Mouse (Mus musculus) thymus, postnatal 36 days (tissue): ENCODE data around the gene Csnk1g2.

Experiments used
- DNase-seq, 2 experiments: peaks; one replicate each; pipeline ENCODE4 v3.0.0; 2022; ENCODE audit warnings: mixed read lengths in 2 of 2

The Csnk1g2 gene

DNA sequence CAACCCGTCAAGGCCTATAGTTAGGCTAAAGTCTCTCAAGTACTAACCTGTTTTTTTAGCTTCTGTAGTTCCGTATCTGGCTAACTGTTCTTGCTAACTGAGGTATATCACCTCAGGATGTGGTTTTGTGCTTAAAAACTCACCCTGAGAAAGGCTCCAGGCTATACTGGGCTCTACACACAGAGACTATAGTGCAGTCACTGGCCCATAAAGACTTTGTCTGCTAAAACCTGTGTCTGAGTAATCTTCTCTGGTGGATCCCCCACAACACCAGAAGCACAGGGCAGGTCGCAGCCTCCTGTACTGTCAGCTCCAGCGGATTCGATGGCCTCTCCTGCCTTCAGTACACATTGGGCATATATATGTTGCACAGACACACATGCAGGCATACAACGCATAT, 59.4 kb downstream of the Csnk1g2 start:
- DNase-seq, result peak; percentile 37 to 43

DNA sequence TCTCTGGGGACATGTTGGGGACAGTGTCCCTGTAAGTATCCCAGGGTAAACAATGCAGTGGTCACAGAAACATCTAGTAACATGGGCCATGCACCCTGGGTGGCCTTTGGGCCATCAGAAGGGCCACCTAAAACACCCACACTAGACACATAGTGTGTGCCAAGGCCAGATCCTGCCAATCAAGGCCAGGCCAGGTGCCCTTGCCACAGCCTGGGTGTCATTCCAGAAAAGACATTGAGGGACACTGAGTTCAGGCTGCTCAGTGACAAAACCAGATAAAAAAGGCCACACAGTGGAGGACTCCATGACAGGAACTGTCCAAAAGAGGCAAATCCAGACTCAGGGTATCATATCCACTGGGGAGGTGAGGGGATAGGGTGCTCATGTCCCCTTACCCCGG, 61.0 kb downstream of the Csnk1g2 start:
- no peak for DNase-seq

DNA sequence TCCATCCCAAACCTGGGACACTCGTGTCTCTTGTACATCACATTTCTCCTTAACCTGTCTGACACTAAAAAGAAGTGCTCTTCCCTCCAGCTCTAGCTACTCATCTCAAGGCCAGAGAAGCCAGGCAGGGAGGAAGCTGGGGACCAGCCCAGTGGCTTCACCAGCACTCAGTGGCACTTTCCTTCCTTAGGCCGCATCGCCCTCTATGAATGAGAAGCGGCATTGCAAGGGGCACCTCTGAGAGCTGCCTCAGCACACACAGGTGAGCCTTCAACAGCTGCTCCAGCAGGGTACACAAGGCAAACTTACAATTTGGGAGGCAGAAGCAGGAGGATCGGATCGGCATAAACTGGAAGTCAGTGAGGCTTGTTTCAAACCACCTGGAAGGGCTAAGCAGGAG, 61.6 kb downstream of the Csnk1g2 start:
- peak; percentile 84 for DNase-seq

GRCm38 (mm10) chr10:80684984-80685383, 62.3 kb downstream of the Csnk1g2 start:
- no peak for DNase-seq

GRCm38 (mm10) chr10:80686617-80687016, 64.0 kb downstream of the Csnk1g2 start:
- no peak for DNase-seq

- peak; percentile 67 to 72 for DNase-seq
Observed at GRCm38 (mm10) chr10:80687850-80688249, 65.2 kb downstream of the Csnk1g2 start.
